Mouse (Mus musculus): ENCODE data around the gene Arhgap32. TPM values are rescaled to one million over a fixed set of nuclear protein-coding genes. Genes with fewer than 3 reads are reported as not detected.

The Arhgap32 gene
- polyA plus RNA-seq, 1 experiment from 2014 or later = 9.6 TPM

DNA sequence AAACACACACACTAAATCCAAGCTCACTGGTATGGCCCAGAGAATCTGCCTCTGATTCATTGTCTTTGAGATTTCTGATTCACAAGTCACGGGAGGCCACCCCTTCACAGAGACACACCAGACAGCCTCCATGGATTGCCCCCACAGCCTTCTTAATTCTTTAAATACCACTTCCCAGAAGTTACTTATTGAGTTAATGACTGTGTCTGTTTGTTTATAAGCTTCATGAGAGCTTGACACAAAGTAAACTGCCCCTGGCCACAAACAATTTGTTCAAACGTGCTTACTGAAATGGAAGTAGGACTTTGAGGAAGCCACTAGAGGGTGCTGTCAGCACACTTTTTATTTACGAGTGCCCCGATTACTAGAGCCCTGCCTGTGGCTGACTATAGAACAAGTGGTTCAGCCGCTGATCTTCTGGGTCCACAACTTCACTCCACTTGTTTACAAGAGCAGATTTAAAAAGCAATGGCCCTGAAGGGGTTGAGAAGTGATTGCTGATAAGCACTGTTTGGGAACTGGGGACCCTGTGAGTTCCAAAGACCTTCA lies 156.0 kb downstream of the Arhgap32 start:
- ATAC-seq (ENCODE audit: low FRiP score, low TSS enrichment) = peak; percentile 80
- Histone ChIP-seq H3K9ac (replicated peaks; ENCODE audit: low read length) (no peak overlapping the region), H3K27ac (ENCODE audit: low read length) (no peak overlapping the region), H3K4me1 (ENCODE audit: insufficient read depth, low read length) (peaks cover 3% of the 10 kb centered on the region; the same call in 1 of the 2 replicates), H3K27me3 (ENCODE audit: insufficient read depth, low read length) (no peaks in the 10 kb centered on the region), H3K4me2 (replicated peaks; ENCODE audit: low read depth, low read length) (no peak overlapping the region), H3K9me3 (ENCODE audit: low read length) (no peaks in the 10 kb centered on the region), H3K36me3 (ENCODE audit: insufficient read depth, low read length) (no peaks in the 10 kb centered on the region), H3K4me3 (ENCODE audit: low read length) (no peak overlapping the region)
- 12% methylated on average over 5 of the region's 5 CpGs for WGBS

DNA sequence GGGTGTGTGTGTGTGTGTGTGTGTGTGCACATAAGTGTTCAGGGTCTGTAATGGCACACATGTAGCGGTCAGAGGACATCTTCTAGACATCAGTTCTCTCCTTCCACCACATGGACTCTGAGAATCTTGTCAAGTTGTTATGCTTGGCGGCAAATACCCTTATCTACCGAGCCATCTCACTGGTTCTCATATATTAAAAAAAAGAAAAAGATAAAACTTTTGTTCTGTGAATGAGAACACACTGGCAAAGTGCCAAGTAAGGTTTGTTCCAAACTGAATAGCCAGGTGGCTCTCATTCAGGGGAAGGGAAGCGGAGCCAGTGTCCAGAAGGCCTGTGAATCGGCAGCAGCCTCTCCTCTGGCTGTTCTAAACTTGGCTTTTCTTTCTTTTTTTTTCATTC lies 162.1 kb downstream of the Arhgap32 start:
- WGBS = 90% methylated on average over 5 of the region's 5 CpGs
- no peaks in the 10 kb centered on the region for H3K27me3 ChIP-seq (ENCODE audit: insufficient read depth, low read length)
- no peak overlapping the region for H3K4me3 ChIP-seq (ENCODE audit: low read length)
- ATAC-seq (ENCODE audit: low FRiP score, low TSS enrichment) = no peak
- no peak overlapping the region for H3K9ac ChIP-seq (replicated peaks; ENCODE audit: low read length)
- H3K36me3 ChIP-seq (ENCODE audit: insufficient read depth, low read length) = no peaks in the 10 kb centered on the region
- peaks cover 3% of the 10 kb centered on the region; the same call in 1 of the 2 replicates for H3K9me3 ChIP-seq (ENCODE audit: low read length)
- peaks cover 6% of the 10 kb centered on the region; the same call in 1 of the 2 replicates for H3K4me1 ChIP-seq (ENCODE audit: insufficient read depth, low read length)
- H3K27ac ChIP-seq (ENCODE audit: low read length) = no peak overlapping the region
- H3K4me2 ChIP-seq (replicated peaks; ENCODE audit: low read depth, low read length) = no peak overlapping the region

DNA sequence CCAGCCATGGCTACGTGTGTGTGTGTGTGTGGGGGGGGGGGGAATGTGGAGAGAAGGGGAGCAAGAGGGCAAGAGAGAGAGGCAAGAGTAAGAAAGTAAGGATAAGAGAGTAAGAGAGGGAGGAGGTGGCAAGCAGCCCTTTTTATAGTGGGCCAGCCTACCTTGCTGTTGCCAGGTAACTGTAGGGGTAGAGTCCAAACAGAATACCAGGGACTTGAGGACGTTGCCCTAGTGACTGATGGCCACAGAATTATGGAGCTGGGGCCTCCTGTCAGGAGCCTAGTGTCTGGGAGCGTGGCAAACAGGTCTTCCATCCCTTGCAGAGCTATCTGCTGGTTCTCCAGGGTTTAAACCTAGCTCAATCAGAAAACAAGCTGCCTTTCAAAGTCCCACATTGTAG lies 163.9 kb downstream of the Arhgap32 start:
- WGBS = 62% methylated on average over 3 of the region's 3 CpGs
- no peaks in the 10 kb centered on the region for H3K36me3 ChIP-seq (ENCODE audit: insufficient read depth, low read length)
- no peak overlapping the region for H3K4me3 ChIP-seq (ENCODE audit: low read length)
- H3K9ac ChIP-seq (replicated peaks; ENCODE audit: low read length) = no peak overlapping the region
- 0 out of 2 replicates have a peak, but pooled peaks have one; percentile 39 for ATAC-seq (ENCODE audit: low FRiP score, low TSS enrichment)
- H3K27ac ChIP-seq (ENCODE audit: low read length) = no peak overlapping the region
- H3K4me2 ChIP-seq (replicated peaks; ENCODE audit: low read depth, low read length) = no peak overlapping the region
- H3K4me1 ChIP-seq (ENCODE audit: insufficient read depth, low read length) = peaks cover 6% of the 10 kb centered on the region; the same call in 1 of the 2 replicates
- no peaks in the 10 kb centered on the region for H3K27me3 ChIP-seq (ENCODE audit: insufficient read depth, low read length)
- peaks cover 3% of the 10 kb centered on the region; the same call in 1 of the 2 replicates for H3K9me3 ChIP-seq (ENCODE audit: low read length)

DNA sequence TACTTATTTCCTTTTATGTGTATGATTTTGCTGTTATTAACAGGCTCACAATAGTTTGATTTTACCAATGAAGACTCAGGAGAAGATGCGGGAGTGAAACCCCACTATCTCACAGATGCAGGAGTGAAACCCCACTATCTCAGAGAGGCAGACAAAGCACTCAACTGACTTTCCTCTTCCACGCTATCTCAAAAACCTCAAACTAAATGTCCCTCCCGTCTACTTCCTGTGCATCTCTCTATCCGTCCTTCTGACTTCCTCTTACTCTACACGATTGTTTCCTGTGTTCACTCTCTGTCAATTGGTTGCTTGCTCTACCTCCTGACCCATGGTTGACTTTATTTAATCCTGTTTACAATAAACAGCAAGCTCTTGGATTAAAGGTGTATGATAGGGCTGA lies 164.5 kb downstream of the Arhgap32 start:
- H3K4me2 ChIP-seq (replicated peaks; ENCODE audit: low read depth, low read length) = no peak overlapping the region

DNA sequence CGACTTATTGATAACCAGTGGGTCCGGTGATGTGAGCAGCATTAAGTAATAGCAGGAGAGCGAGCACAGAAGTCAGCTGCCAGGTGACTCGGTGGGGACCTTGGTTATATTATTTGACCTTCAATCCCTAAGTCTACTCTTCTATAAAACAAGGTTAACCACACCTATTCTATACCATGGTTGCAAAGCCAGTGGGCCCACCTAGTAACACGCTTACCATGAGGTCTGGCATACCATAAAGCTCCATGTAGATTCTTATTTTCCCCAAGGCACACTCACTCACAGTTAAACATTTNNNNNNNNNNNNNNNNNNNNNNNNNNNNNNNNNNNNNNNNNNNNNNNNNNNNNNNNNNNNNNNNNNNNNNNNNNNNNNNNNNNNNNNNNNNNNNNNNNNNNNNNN lies 167.7 kb downstream of the Arhgap32 start:
- Histone ChIP-seq H3K36me3 (ENCODE audit: insufficient read depth, low read length) (no peaks in the 10 kb centered on the region), H3K4me3 (ENCODE audit: low read length) (no peak overlapping the region), H3K4me1 (ENCODE audit: insufficient read depth, low read length) (peaks cover 6% of the 10 kb centered on the region; the same call in 1 of the 2 replicates), H3K9ac (replicated peaks; ENCODE audit: low read length) (no peak overlapping the region), H3K27ac (ENCODE audit: low read length) (peak overlapping the region; percentile 59), H3K27me3 (ENCODE audit: insufficient read depth, low read length) (no peaks in the 10 kb centered on the region), H3K4me2 (replicated peaks; ENCODE audit: low read depth, low read length) (no peak overlapping the region), H3K9me3 (ENCODE audit: low read length) (no peaks in the 10 kb centered on the region; the same call in 1 of the 2 replicates)
- peak; percentile 78 for ATAC-seq (ENCODE audit: low FRiP score, low TSS enrichment)
- WGBS = 78% methylated on average over 5 of the region's 5 CpGs

More for the DNA sequence above, 164.5 kb downstream of the Arhgap32 start:
- Histone ChIP-seq H3K27me3 (ENCODE audit: insufficient read depth, low read length) (no peaks in the 10 kb centered on the region), H3K9ac (replicated peaks; ENCODE audit: low read length) (no peak overlapping the region), H3K4me1 (ENCODE audit: insufficient read depth, low read length) (peaks cover 6% of the 10 kb centered on the region; the same call in 1 of the 2 replicates), H3K27ac (ENCODE audit: low read length) (no peak overlapping the region), H3K4me3 (ENCODE audit: low read length) (no peak overlapping the region), H3K9me3 (ENCODE audit: low read length) (peaks cover 3% of the 10 kb centered on the region; the same call in 1 of the 2 replicates), H3K36me3 (ENCODE audit: insufficient read depth, low read length) (no peaks in the 10 kb centered on the region)
- WGBS = 85% methylated on average over 5 of the region's 5 CpGs
- ATAC-seq (ENCODE audit: low FRiP score, low TSS enrichment) = no peak

DNA sequence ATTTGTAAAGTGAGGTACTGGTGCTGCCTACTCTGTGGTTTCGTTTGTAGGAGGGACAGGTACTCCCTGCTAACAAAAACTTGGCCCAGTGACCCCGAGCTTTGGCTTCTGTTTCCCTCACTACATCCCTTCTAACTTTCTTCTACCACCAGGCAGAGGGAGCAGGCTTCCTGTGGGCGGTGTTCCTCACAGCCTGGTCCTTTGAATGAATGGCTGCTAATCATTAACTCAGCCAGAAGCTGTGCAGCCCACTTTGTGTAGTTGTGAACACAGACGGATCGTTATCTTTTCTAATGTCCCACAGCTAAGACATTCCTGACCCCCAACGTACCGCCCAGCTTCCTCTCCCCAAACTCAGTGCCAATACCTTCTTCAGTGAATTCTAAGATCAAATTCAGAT lies 175.7 kb downstream of the Arhgap32 start:
- no peak overlapping the region for H3K4me2 ChIP-seq (replicated peaks; ENCODE audit: low read depth, low read length)
- no peak overlapping the region for H3K4me3 ChIP-seq (ENCODE audit: low read length)
- peaks cover 7% of the 10 kb centered on the region for H3K4me1 ChIP-seq (ENCODE audit: insufficient read depth, low read length)
- WGBS = 37% methylated on average over 7 of the region's 7 CpGs
- H3K36me3 ChIP-seq (ENCODE audit: insufficient read depth, low read length) = no peaks in the 10 kb centered on the region
- H3K9ac ChIP-seq (replicated peaks; ENCODE audit: low read length) = no peak overlapping the region
- no peaks in the 10 kb centered on the region for H3K9me3 ChIP-seq (ENCODE audit: low read length)
- ATAC-seq (ENCODE audit: low FRiP score, low TSS enrichment) = peak; percentile 58; the same call in 1 of the 2 replicates
- H3K27ac ChIP-seq (ENCODE audit: low read length) = peak overlapping the region; percentile 35; the same call in 1 of the 2 replicates
- H3K27me3 ChIP-seq (ENCODE audit: insufficient read depth, low read length) = no peaks in the 10 kb centered on the region

DNA sequence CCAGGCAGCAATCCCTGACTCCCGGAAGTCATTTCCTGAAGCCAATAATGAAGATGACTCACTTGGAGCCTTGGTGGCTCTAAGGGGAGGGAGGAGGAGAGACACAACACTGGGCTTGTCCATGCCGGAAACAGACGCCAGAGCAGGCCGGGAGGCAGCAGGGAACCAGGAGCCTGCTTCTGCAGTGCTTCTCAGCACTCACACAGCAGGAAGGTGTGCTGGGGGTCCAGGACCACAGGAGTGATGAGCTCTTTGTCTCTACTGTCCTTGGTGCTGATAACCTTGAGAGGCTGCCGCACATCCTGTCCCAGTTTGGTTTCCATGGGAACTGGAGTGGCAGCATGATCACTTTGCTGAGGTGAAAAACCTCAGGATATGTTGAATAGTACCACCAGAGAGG lies 176.8 kb downstream of the Arhgap32 start:
- no peak overlapping the region for H3K27ac ChIP-seq (ENCODE audit: low read length)
- WGBS = 17% methylated on average over 5 of the region's 5 CpGs

DNA sequence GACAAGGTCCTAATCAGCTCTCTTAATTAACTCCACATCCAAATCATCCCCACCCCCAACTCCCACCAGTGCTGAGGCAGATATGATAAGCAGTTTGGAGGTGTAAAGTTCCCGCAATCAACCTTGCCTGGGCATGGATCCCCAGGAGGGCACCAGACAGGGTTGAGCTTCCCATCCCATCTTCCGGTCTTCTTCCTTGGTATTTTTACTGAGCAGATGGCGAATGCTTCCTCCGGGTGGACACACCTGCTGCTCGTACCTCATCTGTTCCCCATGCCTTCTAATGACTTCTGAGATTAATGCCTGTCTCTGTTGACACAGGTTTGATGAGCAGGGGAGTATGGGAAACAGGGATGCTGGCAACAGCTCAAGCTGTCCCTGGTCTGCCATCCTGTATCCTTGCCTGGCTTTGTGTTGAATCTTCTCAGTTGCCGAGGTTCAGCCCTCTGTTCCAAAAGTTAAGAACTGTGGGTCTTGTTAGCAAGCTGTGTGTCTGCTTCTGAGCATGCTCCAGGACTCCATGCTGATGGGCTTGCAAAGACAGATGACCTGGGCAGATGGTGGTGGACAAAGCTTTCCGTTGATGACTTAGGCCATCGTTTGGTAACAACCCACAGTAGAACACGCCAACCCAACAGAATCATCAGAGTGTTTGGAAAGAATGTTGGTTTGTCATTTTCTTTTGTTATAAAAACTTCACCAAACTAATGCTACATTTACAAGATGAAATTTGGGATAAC lies 179.3 kb downstream of the Arhgap32 start:
- Histone ChIP-seq H3K4me1 (ENCODE audit: insufficient read depth, low read length) (peaks cover 7% of the 10 kb centered on the region; the same call in 1 of the 2 replicates), H3K9me3 (ENCODE audit: low read length) (no peaks in the 10 kb centered on the region), H3K36me3 (ENCODE audit: insufficient read depth, low read length) (no peaks in the 10 kb centered on the region), H3K4me2 (replicated peaks; ENCODE audit: low read depth, low read length) (no peak overlapping the region), H3K27ac (ENCODE audit: low read length) (no peak overlapping the region), H3K4me3 (ENCODE audit: low read length) (no peak overlapping the region), H3K27me3 (ENCODE audit: insufficient read depth, low read length) (no peaks in the 10 kb centered on the region), H3K9ac (replicated peaks; ENCODE audit: low read length) (no peak overlapping the region)
- ATAC-seq (ENCODE audit: low FRiP score, low TSS enrichment) = no peak
- WGBS = 87% methylated on average over 9 of the region's 9 CpGs

More for the DNA sequence above, 176.8 kb downstream of the Arhgap32 start:
- H3K9ac ChIP-seq (replicated peaks; ENCODE audit: low read length) = no peak overlapping the region
- H3K36me3 ChIP-seq (ENCODE audit: insufficient read depth, low read length) = no peaks in the 10 kb centered on the region
- H3K27me3 ChIP-seq (ENCODE audit: insufficient read depth, low read length) = no peaks in the 10 kb centered on the region
- H3K4me2 ChIP-seq (replicated peaks; ENCODE audit: low read depth, low read length) = no peak overlapping the region
- no peaks in the 10 kb centered on the region for H3K9me3 ChIP-seq (ENCODE audit: low read length)
- ATAC-seq (ENCODE audit: low FRiP score, low TSS enrichment) = no peak; the same call in 1 of the 2 replicates
- H3K4me1 ChIP-seq (ENCODE audit: insufficient read depth, low read length) = peaks cover 7% of the 10 kb centered on the region
- H3K4me3 ChIP-seq (ENCODE audit: low read length) = no peak overlapping the region

DNA sequence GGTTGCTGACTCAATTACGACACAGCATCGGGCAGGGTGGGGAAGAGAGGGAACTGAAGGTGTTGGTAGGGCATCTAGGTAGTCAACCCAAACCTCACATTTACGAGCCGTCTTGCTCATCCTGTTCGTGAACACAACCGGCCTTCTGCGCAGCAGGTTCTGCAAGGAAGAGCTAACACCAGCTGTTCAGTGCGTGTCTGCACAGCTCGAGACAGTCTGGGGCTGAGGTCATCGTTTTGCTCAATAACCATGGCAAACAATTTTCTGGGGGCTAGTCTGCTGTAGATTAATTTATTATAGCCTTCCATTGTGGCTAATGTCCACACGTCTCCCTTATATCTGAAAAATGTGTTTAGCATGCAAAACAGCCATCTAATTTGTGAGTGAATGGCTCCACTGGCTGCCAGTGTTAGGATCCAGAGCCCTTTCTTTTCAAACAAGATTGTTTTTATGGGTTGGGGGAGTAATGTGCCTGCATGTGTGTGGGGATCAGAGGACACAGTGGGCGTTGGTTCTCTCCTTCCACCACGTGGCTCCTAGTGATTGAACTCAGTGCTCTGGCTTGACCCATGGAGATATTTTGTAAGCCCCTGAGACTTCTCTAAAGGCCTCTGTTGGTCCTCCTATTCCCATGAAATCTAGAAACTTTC lies 186.7 kb downstream of the Arhgap32 start:
- H3K9me3 ChIP-seq (ENCODE audit: low read length) = no peaks in the 10 kb centered on the region
- no peak overlapping the region for H3K9ac ChIP-seq (replicated peaks; ENCODE audit: low read length)
- H3K4me2 ChIP-seq (replicated peaks; ENCODE audit: low read depth, low read length) = no peak overlapping the region
- no peaks in the 10 kb centered on the region for H3K36me3 ChIP-seq (ENCODE audit: insufficient read depth, low read length)
- no peaks in the 10 kb centered on the region for H3K27me3 ChIP-seq (ENCODE audit: insufficient read depth, low read length)
- H3K4me3 ChIP-seq (ENCODE audit: low read length) = no peak overlapping the region
- WGBS = 70% methylated on average over 13 of the region's 13 CpGs
- H3K27ac ChIP-seq (ENCODE audit: low read length) = no peak overlapping the region
- H3K4me1 ChIP-seq (ENCODE audit: insufficient read depth, low read length) = no peaks in the 10 kb centered on the region
- no peak for ATAC-seq (ENCODE audit: low FRiP score, low TSS enrichment)
